Mouse (Mus musculus) CH12.LX (cell line): Measurements from ENCODE around the gene Ulk4.

Experiments
- CHD1 ChIP-seq: IDR thresholded peaks from 2 replicates; pipeline ENCODE4 v1.6.1; 2012; ENCODE audit warnings: low read depth, low read length, improper control_type of control experiment, inconsistent platforms
- CTCF ChIP-seq, 2 experiments: IDR thresholded peaks in 1 of 2; conservative IDR thresholded peaks in 1 of 2; 2 replicates each; pipeline ENCODE4 v1.5.1; 2011 to 2012; ENCODE audit warnings: low read depth in 2 of 2, low read length in 2 of 2, improper control_type of control experiment in 1 of 2, inconsistent platforms in 1 of 2, mild to moderate bottlenecking in 1 of 2, moderate library complexity in 1 of 2
- E2F4 ChIP-seq: IDR thresholded peaks from 2 replicates; pipeline ENCODE4 v1.6.1; 2011; ENCODE audit warnings: low read depth, low read length, improper control_type of control experiment; ENCODE audit not compliant: insufficient replicate concordance
- EP300 ChIP-seq: IDR thresholded peaks from 2 replicates; pipeline ENCODE4 v1.6.1; 2011; ENCODE audit warnings: low read length, improper control_type of control experiment
- MAX ChIP-seq: IDR thresholded peaks from 2 replicates; pipeline ENCODE4 v1.6.1; 2011; ENCODE audit warnings: low read length, improper control_type of control experiment
- MAZ ChIP-seq: IDR thresholded peaks from 2 replicates; pipeline ENCODE4 v1.6.1; 2012; ENCODE audit warnings: low read depth, mild to moderate bottlenecking, inconsistent platforms, low read length, improper control_type of control experiment, moderate library complexity
- MYC ChIP-seq: IDR thresholded peaks from 2 replicates; pipeline ENCODE4 v1.6.1; 2011; ENCODE audit warnings: low read depth, mild to moderate bottlenecking, improper control_type of control experiment, low read length
- POLR2A ChIP-seq: IDR thresholded peaks from 2 replicates; pipeline ENCODE4 v1.6.1; 2011; ENCODE audit warnings: low read depth, mild to moderate bottlenecking, improper control_type of control experiment, low read length
- USF2 ChIP-seq: conservative IDR thresholded peaks from 2 replicates; pipeline ENCODE4 v1.6.1; 2011; ENCODE audit warnings: low read depth, low read length, improper control_type of control experiment

DNA sequence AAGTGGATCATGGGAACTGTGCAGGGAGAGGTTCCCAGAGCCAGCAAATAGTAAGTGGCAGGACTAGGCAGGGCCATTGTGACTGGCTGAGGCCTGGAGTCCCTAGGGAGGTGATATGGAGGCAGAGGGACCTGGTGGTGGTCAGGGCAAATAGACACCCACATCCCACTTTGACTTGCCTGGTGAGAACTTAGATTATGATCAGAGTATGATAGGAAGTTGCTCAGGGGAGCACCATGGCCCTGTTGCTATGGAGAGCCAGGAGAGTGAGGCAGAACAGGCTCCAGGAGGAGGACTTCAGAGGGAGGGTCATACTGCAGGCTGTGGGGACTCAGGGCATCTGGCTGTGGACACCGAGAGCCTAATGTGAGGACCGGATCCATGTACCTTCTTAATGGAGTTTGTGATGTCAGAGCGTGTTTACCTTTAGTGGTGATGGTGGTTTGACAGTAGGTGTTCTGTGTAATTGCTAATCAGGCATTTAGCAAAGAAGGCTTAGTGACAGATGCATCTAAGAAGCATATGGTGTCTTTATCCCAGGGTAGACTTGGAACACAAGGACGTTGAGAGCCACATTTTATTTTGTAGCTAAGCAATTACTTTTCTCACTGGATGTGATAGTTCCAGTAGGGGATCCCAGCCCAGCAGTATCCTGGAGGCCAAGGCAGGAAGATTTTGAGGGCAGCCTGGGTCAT is 39.1 kb upstream of the Ulk4 start:
- TF ChIP-seq CTCF (conservative IDR thresholded peaks at IDR 0.05 in 1 of 2, IDR thresholded peaks at IDR 0.05 in 1 of 2; ENCODE audit: low read depth in 2 of 2, low read length in 2 of 2) (no peak), EP300 (no peak), POLR2A (no peak), MYC (no peak), USF2 (no peak), E2F4 (no peak), MAX (no peak), CHD1 (no peak), MAZ (no peak)
